Mouse (Mus musculus) erythroblast, embryonic 14.5 days (primary cell): ENCODE results near the gene Dgkg.

ENCODE experiments used
- GATA1 ChIP-seq: IDR thresholded peaks from 2 replicates; pipeline ENCODE4 v1.6.1; 2012; ENCODE audit warnings: low read length, inconsistent platforms, mixed read lengths
- TAL1 ChIP-seq: IDR thresholded peaks from 3 replicates; pipeline ENCODE4 v1.6.1; 2012; ENCODE audit warnings: low read length, inconsistent platforms, mixed read lengths

- TF ChIP-seq TAL1 (no peak), GATA1 (no peak)
Measured at GRCm38 (mm10) chr16:22549346-22549745, 107.7 kb downstream of the Dgkg start.
